Mouse (Mus musculus) midbrain, embryonic 14.5 days (tissue): ENCODE measurements at regions not wholly inside any gene's neighbourhood (a gene's known extent, or its start where the extent isn't known, plus 50 kb on each side); places are given as distances from the start of the nearest gene placed in this dataset.

ENCODE experiments used
- ATAC-seq: fragments of 200-750 bp; cut with Nextera tagmentation; 2 replicates; pipeline ENCODE4 v1.8.0; 2017; ENCODE audit warnings: moderate number of reproducible peaks, moderate library complexity; ENCODE audit not compliant: low FRiP score, low TSS enrichment
- DNase-seq: peaks from one replicate; pipeline ENCODE4 v3.0.0-alpha.2; 2015
- H3K27ac ChIP-seq: fragments of 300-500 bp; sonication (generic); replicated peaks from 2 replicates; pipeline ENCODE4 v1.5.1; 2014; ENCODE audit warnings: mild to moderate bottlenecking, low read depth, low read length, moderate library complexity
- H3K27me3 ChIP-seq: fragments of 300-500 bp; sonication (generic); 2 replicates; pipeline ENCODE4 v1.6.1; 2014; ENCODE audit warnings: low read length, control low read depth, mixed read lengths; ENCODE audit not compliant: control insufficient read depth, insufficient read depth
- H3K36me3 ChIP-seq: fragments of 300-500 bp; sonication (generic); 2 replicates; pipeline ENCODE4 v1.6.1; 2014; ENCODE audit warnings: low read length, control low read depth; ENCODE audit not compliant: control insufficient read depth, insufficient read depth
- H3K4me1 ChIP-seq: fragments of 300-500 bp; sonication (generic); 2 replicates; pipeline ENCODE4 v1.6.1; 2014; ENCODE audit warnings: mild to moderate bottlenecking, antibody characterized with exemption, low read length, control low read depth; ENCODE audit not compliant: control insufficient read depth, insufficient read depth
- H3K4me2 ChIP-seq: fragments of 300-500 bp; sonication (generic); 2 replicates; pipeline ENCODE4 v1.6.1; 2014; ENCODE audit warnings: mild to moderate bottlenecking, low read length, moderate library complexity
- H3K4me3 ChIP-seq: fragments of 300-500 bp; sonication (generic); replicated peaks from 2 replicates; pipeline ENCODE4 v1.5.1; 2014; ENCODE audit warnings: low read depth, low read length
- H3K9ac ChIP-seq: fragments of 300-500 bp; sonication (generic); replicated peaks from 2 replicates; pipeline ENCODE4 v1.6.1; 2014; ENCODE audit warnings: mild to moderate bottlenecking, low read length, moderate library complexity
- H3K9me3 ChIP-seq: fragments of 300-500 bp; sonication (generic); 2 replicates; pipeline ENCODE4 v1.6.1; 2016; ENCODE audit warnings: low read length, control low read depth, mixed read lengths; ENCODE audit not compliant: control insufficient read depth
- WGBS: fragments of 180-500 bp; shearing (Covaris S2); extraction: QIAGEN DNeasy Blood & Tissue Kit; methylation state at CpG from one replicate; pipeline ENCODE4 v1.1.7; 2014; 5-methylcytosine and 5-hydroxymethylcytosine counted together

DNA sequence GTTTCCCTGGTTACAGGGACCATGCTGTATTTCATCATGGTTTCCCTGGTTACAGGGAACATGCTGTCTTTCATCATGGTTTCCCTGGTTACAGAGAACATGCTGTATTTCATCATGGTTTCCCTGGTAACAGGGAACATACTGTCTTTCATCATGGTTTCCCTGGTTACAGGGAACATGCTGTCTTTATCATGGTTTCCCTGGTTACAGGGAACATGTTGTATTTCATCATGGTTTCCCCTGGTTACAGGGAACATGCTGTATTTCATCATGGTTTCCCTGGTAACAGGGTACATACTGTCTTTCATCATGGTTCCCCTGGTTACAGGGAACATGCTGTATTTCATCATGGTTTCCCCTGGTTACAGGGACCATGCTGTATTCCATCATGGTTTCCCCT lies 1579.5 kb downstream of the 4930444P10Rik start:
- Histone ChIP-seq H3K4me2 (no peak overlapping the region), H3K27ac (no peak overlapping the region), H3K4me1 (no peaks in the 10 kb centered on the region), H3K36me3 (no peaks in the 10 kb centered on the region), H3K9ac (no peak overlapping the region), H3K9me3 (0 out of 2 replicates have a peak, but pooled peaks cover 3% of the 10 kb centered on the region), H3K27me3 (peaks cover 20% of the 10 kb centered on the region), H3K4me3 (no peak overlapping the region)
- ATAC-seq (no peak), DNase-seq (peak; percentile 68)

DNA sequence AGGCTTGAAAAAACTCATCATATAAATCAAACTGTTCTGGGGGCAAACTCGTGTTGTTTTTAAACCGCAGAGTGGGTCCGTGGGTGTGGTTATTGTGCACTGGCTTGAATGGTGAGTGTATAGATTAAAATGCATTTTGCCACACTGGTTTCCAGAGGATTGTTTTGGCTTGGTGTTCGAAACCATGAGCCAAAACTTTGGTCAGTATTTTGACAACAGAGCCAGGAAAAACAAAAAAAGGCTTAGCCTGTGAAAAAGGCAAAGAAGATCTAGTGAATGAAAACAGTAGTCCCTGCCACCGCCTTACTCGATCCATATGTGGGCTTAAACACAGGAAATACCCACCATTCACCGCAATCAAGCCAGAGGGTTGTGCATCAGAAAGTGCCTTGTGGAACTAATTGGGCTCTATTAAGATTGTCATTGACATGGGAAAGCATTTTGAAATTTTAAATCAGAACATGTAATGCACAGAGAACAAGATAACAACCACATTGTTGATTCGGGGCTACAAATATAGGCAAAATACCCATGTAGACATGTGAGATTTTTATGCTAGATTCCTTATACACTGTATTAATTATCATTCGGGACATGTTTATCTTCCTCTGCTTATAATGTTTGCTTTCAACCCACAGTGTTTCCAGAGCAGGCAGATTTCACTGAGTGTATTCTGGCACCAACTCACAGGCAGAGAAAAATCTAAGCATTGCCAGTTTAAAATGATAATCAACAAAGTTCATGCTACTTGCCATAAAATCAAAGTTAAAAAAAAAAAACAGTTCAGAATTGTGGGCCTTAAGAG lies 1580.4 kb downstream of the 4930444P10Rik start:
- Histone ChIP-seq H3K4me3 (no peak overlapping the region), H3K4me1 (no peaks in the 10 kb centered on the region), H3K27ac (no peak overlapping the region), H3K36me3 (no peaks in the 10 kb centered on the region), H3K9me3 (0 out of 2 replicates have a peak, but pooled peaks cover 3% of the 10 kb centered on the region), H3K9ac (no peak overlapping the region), H3K4me2 (no peak overlapping the region), H3K27me3 (peaks cover 30% of the 10 kb centered on the region)
- WGBS: 54% methylated on average over 9 of the region's 9 CpGs
- ATAC-seq (no peak), DNase-seq (no peak)

DNA sequence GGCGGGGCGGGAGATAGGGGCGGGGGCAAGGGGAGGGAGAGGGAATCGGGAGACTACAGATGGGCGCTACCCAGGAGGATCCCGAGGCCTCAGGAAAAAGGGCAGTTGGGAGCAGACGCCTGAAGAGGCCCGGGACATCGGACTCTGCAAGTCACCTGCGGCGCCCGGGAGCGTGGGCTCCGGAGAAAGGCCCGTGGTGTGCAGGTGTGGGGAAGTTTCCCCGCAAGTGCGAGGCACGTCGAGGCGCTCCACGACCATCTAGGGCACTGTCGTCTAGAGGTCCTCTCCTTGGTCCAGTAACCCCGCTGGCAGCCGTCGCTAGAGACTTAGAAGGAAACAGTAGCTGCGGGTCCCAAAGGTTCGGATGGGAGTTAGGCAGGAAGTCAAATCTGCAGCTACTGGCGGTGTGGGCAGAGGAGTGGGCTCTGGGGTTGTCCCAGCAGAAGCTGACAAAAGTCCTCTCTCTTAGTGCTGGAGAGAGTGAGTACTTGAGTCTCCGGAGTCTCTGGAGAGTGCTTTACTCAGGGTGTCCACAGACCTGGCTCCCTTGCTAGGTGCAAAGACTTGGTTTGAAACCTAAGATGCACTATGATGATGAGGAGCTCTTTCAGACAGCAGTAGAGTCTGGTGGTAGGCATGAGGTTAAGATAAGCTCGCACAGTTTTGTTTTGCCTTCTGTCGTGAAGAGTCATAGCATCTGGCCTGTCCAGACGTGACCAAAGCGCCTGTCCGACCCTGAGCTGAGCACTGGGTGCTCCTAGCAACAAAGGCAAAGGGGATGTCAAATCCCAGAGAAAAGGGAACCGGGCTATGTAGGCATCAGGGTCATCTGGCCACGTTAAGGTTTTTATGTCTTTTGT lies 1586.1 kb downstream of the 4930444P10Rik start:
- Histone ChIP-seq H3K9me3 (no peaks in the 10 kb centered on the region), H3K4me3 (peak overlapping the region; percentile 35), H3K4me2 (peak overlapping the region; percentile 64), H3K4me1 (peaks cover 12% of the 10 kb centered on the region; the same call in 1 of the 2 replicates), H3K9ac (no peak overlapping the region; the same call in 1 of the 2 replicates), H3K27me3 (peaks cover 82% of the 10 kb centered on the region), H3K36me3 (no peaks in the 10 kb centered on the region), H3K27ac (no peak overlapping the region)
- WGBS: 2% methylated on average over 35 of the region's 36 CpGs
- ATAC-seq (0 out of 2 replicates have a peak, but pooled peaks have one; percentile 11), DNase-seq (peak; percentile 31)

DNA sequence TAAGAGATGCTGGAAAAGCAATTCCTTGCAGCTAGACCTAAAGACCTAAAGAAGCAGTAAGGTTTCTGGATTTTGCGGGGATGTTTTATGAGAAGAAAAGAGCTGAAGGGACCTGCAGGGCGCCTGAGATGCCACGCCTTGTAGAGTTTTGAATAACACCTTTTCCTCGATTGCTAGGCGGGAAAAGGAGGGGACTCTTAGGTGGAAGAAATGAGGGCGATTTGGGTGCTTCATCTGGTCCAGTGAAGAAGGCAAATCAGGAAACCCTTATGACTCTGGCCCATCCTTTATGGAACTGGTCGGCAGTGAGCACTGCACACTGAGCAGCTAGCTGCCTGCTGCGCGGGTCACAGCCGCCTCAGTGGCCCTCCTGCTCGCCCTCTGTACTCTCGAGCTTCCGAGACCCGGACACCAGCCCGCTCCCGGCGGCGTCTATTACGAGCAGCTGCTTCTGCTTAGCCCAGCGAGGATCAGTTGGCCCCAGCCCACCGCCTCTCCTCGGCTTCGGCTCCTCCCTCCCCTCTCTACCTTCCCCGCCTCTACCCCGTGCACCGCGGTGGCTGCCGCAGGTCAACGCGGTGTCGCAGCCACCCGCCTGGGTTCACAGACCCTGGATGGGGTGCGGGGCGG lies 1586.8 kb downstream of the 4930444P10Rik start:
- WGBS: under 1% methylated on average over 34 of the region's 34 CpGs
- DNase-seq: peak; percentile 74
- H3K27me3 ChIP-seq: peaks cover 83% of the 10 kb centered on the region

DNA sequence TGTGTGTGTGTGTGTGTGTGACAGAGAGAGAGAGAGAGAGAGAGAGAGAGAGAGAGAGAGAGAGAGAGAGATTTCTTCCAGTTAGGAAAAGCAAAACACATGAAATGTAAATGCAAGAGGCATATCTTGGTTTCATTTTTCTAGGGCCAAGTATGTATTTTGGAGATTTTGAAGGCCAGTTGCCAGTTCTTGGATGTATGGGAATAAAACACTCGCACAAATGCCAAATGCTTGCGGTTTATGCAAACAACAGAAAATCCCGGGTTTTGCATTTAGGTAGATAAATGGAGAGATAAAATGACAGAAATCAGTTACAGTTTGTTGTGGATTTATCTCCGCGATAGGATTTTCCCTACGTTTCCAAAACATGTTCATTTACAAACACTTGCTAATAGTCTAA lies 1587.4 kb downstream of the 4930444P10Rik start:
- 7% methylated on average over 6 of the region's 6 CpGs for WGBS
- H3K9me3 ChIP-seq: no peaks in the 10 kb centered on the region
- no peak overlapping the region for H3K4me3 ChIP-seq
- H3K4me2 ChIP-seq: no peak overlapping the region
- H3K9ac ChIP-seq: no peak overlapping the region
- no peaks in the 10 kb centered on the region for H3K36me3 ChIP-seq
- ATAC-seq: no peak
- peaks cover 81% of the 10 kb centered on the region for H3K27me3 ChIP-seq
- DNase-seq: peak; percentile 50
- H3K27ac ChIP-seq: no peak overlapping the region
- peaks cover 12% of the 10 kb centered on the region; the same call in 1 of the 2 replicates for H3K4me1 ChIP-seq

More for the DNA sequence above, 1586.8 kb downstream of the 4930444P10Rik start:
- Histone ChIP-seq H3K4me3 (peak overlapping the region; percentile 35), H3K4me2 (peak overlapping the region; percentile 64), H3K4me1 (peaks cover 12% of the 10 kb centered on the region; the same call in 1 of the 2 replicates), H3K9ac (no peak overlapping the region; the same call in 1 of the 2 replicates), H3K9me3 (no peaks in the 10 kb centered on the region), H3K27ac (no peak overlapping the region), H3K36me3 (no peaks in the 10 kb centered on the region)
- ATAC-seq: peak; percentile 84

DNA sequence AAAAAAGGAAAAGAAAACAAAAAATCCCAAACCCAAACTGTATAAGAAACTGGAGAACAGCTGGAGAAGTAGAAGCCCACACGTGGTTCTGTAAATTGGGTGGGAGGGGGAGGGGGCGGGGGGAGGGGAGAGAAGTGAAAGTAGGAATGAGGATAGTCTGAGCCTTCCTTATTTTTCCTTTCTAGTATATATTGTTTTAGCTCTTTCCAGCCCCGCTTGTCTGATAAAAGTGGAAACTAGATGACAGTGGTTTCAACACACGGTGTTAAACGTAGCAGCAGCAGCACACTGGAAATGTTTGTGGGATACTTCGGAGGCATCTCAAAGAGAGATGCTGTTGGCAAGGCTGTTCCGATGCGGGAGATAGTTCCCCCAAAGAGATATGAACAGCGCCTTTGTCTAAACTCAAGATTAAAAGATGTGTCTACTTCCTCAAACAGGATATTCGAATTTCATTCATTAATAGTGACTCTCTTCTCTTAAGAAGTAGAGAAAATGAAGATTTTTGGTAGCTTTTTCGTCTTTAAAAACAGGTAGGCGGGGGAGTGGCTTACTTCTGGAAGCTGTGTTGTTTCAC lies 1588.3 kb downstream of the 4930444P10Rik start:
- H3K9me3 ChIP-seq: no peaks in the 10 kb centered on the region
- no peak overlapping the region for H3K9ac ChIP-seq
- H3K27ac ChIP-seq: no peak overlapping the region
- WGBS: 3% methylated on average over 12 of the region's 12 CpGs
- DNase-seq (peak; percentile 58), ATAC-seq (no peak)
- H3K4me2 ChIP-seq: no peak overlapping the region
- H3K27me3 ChIP-seq: peaks cover 78% of the 10 kb centered on the region
- no peaks in the 10 kb centered on the region for H3K36me3 ChIP-seq
- no peak overlapping the region for H3K4me3 ChIP-seq
- H3K4me1 ChIP-seq: peaks cover 12% of the 10 kb centered on the region; the same call in 1 of the 2 replicates

DNA sequence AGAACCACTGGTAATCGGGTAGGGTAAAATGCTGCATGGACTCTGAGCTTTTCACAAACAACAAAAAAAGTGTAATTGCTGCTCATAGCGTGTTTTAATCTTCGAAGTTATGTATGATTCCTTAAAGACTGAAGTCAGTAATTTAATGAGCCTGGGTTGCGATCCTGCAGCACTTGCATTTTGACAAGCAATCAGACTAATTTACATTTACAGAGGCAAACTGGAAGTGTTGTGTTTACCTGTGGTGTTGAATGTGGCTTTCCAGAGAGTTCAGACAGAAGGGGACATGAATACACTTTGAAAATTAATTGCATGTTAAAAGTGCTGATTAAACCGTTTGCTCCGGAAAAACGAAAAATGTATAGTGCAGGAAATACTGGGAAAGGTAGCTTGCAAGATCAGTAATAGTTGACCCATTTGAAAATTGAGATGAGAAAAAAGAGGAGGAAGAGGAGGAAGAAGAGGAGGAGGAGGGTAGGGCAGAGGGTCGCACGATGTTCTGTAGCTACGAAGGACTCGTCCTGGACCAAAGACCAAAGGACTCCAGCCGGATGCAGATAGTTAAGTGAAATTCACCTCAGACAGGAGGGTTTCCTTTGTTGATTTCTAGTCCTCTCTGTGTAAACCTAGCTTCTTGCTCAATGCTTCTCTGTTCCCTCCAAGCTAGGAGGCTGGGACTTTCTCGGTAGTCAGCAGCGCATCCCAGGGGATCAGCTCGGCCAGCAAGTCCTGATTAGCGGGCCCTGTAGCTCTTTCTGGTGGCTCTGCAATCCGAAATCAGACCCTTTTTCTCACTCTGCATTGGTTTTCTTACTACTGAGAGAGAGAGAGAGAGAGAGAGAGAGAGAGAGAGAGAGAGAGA lies 1589.0 kb downstream of the 4930444P10Rik start:
- 6% methylated on average over 17 of the region's 17 CpGs for WGBS
- H3K4me2 ChIP-seq: peak overlapping the region; percentile 8; the same call in 1 of the 2 replicates
- H3K4me3 ChIP-seq: no peak overlapping the region
- H3K27me3 ChIP-seq: peaks cover 72% of the 10 kb centered on the region
- DNase-seq: peak; percentile 65
- no peaks in the 10 kb centered on the region for H3K36me3 ChIP-seq
- H3K9ac ChIP-seq: no peak overlapping the region
- H3K9me3 ChIP-seq: no peaks in the 10 kb centered on the region
- ATAC-seq: no peak
- H3K27ac ChIP-seq: no peak overlapping the region
- H3K4me1 ChIP-seq: peaks cover 12% of the 10 kb centered on the region; the same call in 1 of the 2 replicates
